Mouse (Mus musculus) CD4-positive helper T cell, adult 2 months (primary cell): ENCODE measurements around the gene Tlr9.

ENCODE experiments used
- DNase-seq: peaks from one replicate; pipeline ENCODE4 v3.0.0-alpha.2; 2012; ENCODE audit warnings: low read depth, missing footprints, low spot score

Tlr9 gene

DNA sequence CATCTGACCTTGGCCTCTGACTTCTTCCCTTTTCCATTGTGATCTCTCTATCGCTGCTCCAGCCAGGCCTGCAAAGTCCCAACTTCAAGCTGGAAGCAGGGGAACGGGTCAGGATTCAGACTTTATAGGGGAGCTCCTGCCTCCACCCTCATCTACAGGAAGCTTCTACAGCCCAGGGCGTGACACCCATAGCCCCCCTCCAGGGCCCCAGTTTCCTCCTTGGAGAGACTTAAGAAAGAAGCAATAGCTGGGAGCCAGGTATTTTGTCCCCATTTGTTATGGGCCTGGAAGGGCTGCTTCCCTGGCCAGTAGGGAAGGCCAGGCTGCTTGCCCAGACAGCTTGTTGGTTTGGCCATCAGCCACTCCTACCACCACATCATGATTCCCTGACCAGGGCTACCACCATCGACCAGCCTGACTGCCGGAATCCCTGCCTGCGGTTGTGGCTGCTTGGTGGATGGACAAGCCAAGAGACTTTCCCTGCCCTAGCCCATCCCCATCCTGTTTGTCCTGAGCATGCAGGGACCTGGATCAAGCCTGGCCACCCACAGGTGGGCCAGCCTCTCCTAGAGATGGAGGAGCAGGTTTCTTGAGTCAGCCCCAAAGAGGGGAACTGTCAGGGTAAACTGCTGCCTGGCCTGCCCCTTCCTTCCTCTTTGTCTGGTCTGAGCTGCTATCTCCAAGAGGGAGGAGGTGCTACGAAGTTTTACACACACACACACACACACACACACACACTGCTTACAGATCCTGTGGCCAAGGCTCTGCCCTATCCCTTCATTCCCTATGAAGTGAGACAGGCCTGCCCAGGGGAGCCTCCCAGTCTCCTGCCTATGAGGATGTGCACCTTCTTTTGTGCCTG is 18.2 kb upstream of the Tlr9 start:
- DNase-seq: no peak

DNA sequence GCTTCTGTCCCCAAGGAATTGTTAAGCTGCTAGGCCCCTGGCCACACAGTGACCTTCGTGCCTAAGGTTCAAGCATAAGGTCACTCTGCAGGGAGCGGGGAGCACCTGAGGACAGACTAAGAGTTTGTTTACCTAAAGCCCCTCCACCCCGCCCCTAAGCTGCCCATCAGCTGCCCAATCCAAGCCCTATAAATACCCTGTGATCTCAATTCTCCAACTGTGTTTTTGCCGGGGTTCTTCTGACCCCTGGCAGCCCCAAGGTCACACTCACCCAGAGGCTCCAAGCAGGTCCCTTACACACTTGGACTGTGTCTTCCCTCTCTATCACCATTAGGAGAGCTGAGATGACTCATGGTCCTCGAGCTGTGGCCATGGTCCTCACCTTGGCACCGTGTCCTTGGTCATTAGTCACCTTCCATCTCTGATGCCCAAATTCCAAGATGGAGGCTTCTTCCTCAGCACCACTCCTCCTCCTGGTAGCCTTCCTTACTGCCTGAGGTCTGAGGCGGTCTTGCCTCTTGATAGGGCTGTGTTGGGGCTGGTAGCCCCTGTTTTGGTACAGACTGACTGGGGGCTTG is 16.6 kb upstream of the Tlr9 start:
- no peak for DNase-seq

GRCm38 (mm10) chr9:106206515-106206914 is 15.9 kb upstream of the Tlr9 start:
- no peak for DNase-seq

DNA sequence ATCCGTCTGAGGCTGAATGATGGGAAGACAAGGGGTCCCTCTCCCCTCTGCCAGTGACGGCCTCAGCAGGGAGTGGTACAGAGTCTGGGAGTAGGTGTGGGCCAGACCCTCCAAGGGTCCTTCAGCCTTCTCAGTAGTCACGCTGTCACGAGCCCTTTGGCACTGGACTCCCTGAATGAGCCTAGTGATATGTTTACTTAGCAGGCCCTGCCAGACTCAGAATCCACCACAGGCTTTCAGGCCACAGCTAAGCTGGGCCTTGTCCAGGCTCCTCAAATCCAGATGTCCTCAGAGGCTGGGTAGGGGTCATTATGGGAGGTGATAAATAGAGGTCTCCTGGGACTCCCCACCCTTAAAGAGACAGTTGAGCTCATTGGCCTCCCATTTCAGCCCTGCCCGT is 14.2 kb upstream of the Tlr9 start:
- no peak for DNase-seq

DNA sequence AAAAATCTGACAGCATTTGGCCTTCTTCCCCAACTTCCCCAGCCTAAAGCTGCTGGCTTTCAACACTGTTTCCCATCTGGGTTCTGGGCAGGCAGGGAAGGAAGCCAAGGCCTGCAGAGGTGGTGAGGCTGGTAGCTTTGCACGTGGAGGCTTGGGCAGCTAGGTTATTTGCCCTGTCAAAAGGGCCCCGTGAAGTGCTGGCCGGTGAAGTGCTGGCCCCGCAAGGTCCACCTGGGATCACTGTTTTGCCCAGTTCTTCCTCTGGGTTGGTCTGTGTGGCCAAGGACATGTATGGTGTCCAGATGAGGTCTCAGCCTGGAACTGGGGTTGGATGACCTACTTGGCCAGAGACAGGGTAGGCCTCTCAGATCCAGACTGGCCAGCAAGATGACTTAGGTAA is 12.4 kb upstream of the Tlr9 start:
- no peak for DNase-seq

DNA sequence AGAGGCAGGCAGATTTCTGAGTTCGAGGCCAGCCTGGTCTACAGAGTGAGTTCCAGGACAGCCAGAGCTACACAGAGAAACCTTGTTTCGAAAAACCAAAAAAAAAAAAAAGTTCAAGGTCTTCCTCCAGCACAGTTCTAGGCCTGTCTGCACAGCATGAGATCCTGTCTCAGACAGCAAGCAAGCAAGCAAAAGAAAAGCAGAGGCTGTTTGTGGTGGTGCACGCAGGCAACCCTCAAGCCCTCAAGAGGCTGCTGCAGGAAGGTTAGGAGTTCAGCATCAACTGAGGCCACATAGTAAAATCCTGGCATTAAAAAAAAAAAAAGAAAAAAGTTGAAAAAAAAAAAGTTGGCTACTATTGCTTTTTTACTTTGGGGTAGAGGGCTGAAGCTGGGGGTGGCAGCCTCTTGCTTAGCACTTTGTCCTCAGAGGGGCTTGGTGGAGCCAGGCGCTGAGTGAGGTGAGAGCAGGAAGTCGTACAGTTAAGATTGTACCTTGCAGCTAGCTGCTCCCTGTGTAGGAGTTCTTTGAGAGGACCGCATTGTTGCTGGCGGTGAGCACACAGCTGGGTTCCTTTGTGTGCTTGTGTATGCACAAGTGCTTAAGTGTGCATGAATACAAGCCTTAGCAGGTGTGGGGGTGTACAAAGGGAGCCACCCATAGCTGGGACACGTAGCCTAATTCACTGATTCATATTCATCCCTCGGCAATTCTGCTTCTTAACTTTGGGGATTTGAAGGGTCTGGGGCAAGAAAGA is 11.4 kb upstream of the Tlr9 start:
- peak; percentile 71 for DNase-seq

DNA sequence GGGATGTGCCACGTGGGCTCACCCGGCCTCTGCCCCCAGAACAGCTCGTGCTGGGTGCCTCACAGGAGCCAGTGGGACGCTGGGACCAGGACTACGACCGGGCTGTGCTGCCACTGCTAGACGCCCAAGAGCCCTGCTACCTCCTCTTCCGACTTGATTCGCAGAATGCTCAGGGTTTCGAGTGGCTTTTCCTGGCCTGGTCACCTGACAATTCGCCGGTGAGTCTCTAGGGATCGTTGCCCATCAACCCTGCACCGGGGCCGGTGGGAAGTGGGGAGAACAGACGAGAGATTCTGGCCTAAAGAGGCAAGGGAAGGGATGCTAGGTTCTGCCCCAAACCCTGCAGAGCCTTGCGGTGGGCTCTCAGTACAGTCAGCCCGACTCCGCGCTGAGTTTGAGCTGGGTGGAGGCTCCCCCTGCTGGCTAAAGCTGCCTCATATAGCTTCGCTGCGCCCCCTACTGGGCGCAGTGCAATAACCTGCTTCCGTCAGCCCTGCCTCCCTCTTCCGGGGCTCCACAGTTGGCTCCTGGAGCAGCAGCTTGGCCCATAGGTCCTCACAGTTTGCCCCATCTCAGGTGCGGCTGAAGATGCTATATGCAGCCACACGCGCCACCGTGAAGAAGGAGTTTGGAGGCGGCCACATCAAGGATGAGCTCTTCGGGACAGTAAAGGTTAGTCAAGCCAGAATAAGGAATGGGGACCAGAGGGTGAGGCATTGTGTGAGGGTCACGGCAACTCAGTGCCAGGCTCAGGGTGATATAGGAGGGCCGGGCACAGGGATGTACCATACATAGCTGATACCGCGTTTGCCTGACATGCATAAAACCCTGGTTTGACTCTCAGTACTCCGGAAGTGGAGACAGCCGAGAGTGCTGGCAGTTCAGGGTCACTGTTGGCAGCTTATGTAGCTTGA is 10.5 kb upstream of the Tlr9 start:
- peak; percentile 92 for DNase-seq

DNA sequence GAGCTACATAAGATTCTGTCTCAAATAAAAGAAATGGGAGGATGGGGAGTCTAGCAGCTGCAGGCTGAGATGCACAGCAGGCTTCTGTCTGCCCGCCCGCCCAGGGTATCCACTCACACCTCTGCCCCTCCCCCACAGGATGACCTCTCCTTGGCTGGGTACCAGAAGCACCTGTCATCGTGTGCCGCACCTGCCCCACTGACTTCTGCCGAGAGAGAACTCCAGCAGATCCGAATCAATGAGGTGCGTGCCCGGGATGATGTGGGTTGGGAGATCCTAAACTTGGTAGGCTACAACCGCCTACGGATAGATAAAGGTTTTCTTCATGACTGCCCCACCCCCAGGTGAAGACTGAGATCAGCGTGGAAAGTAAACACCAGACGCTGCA is 9.8 kb upstream of the Tlr9 start:
- no peak for DNase-seq

DNA sequence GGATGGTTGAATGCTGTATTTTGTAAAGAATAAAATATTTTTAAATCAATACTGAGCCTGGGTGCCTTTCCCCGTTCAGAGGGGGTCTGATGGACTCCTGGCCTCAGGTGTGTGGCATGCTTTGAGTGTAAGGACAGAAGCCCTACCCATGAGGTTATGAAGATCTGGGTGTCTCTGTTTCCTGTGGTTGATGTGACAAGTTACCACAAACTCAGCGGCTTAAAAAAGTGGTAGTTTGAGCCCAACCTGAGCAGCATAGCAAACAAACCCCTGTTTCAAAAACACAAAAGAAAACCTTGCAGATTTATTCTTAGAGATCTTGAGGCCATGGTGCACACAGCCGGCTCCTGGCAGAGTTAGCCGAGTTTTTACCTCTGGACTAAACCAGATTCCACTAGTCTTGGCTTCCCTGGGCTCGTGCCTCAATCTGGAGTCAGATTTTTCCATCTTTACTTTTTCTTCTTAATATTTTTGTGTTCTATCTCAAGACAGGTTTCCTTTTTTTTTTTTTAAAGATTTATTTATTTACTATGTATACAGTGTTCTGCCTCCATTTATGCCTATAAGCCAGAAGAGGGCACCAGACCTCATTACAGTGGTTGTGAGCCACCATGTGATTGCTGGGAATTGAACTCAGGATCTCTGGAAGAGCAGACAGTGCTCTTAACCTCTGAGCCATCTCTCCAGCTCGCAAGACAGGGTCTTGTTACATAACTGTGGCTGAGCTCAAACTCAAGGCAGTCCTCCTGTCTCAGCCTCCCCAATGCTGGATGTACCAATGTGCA is 6.9 kb upstream of the Tlr9 start:
- peak; percentile 66 for DNase-seq

DNA sequence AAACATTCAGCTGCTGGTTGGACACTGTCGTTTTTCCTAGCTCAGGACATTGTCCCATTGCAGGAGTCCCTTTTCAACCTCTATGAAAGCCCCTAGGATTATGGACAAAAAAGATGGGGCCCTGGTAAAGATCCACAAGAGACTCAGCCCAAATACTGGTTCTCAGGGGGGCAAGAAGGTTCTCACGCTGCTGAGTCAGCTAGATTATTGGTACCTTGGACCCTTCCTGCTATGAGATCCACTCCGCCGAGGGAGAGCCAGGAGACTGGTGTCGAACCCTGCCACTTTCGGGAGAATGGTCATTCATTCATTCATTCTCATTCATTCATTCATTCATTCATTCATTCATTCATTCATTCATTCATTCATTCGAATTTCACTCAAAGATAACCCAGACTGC is 5.4 kb upstream of the Tlr9 start:
- DNase-seq: no peak

DNA sequence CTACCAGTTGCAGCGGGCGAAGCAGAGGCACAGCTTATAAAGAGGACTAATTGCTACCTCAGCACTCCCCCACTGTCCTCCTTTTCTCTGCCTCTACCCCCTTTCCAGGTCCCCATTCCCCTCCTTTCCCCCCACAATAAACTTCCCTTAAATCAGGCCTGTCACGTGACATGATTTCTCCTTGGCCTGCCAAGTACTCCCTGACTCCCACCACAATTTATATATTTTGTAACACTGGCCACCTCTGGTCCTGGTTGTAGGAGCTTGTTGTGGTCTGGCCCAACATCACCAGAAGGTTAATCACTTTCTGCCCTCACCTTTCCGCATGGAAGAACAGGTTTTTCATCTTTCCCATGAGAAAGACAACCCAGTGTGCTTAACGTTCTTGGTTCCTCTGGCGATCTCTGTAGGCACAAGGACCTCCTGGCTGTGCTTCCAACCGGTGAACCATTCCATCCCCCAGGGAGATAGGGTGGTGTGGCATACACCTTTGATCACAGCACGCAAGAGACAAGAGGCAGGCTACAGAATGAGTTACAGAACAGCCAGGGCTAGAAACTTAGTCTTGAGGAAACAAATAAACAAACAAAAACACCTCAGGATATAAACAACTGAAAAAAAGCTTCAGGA is 1.4 kb upstream of the Tlr9 start:
- DNase-seq: no peak

DNA sequence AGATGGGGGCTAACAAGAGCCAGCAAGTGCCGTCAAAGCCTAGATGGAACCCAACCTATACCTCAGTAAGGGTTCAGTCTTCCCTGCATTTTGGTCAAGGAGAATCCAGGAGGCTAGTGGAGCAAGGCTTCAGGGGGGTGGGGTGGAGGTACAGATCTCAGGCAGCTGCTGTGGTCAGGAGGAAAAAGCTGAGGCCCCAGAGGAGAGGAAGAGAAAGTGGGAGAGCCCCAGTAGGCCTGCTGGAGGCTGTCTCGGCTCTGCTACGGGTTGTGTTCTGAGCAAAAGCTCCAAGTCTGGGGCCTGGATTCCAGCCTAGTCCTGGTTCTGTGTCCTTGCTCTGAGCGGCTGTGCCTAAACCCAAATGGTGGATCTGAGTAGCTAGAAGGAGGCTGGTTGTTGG is 596 bp downstream of the Tlr9 start:
- no peak for DNase-seq

DNA sequence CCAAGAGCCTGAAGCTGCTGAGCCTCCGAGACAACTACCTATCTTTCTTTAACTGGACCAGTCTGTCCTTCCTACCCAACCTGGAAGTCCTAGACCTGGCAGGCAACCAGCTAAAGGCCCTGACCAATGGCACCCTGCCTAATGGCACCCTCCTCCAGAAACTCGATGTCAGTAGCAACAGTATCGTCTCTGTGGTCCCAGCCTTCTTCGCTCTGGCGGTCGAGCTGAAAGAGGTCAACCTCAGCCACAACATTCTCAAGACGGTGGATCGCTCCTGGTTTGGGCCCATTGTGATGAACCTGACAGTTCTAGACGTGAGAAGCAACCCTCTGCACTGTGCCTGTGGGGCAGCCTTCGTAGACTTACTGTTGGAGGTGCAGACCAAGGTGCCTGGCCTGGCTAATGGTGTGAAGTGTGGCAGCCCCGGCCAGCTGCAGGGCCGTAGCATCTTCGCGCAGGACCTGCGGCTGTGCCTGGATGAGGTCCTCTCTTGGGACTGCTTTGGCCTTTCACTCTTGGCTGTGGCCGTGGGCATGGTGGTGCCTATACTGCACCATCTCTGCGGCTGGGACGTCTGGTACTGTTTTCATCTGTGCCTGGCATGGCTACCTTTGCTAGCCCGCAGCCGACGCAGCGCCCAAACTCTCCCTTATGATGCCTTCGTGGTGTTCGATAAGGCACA is 3.2 kb downstream of the Tlr9 start:
- no peak for DNase-seq

- no peak for DNase-seq
These were observed 3.8 kb downstream of the Tlr9 start for GRCm38 (mm10) chr9:106226151-106226682.

DNA sequence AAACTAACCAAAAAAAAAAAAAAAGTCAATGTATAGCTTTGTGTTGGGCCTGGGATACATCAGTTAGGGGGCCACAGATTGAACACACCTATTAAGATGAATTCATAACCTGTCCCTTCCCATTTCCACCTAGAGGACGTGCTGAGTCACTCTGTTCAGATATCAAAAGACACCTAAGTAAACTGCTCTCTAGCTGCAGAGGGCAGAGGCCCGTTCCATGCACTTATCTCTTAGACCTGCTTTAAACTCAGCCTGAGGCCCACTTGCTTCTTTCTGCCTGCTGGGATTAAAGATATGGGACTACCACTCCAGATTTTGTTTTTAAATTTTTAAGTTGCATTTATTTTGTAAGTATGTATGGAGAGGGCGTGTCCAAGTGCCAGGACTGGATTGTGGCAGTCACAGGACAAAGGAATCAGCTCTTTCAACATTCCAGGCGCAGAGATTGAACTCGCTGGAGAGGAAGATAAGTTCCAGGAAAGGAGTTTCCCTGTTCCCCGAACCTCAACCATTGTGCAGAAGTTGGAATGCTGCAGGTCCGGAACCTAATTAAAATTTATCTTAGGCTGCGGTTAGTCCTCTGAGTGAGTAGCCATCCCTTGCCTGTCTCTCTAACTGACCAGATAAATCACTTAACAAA is 5.5 kb downstream of the Tlr9 start:
- no peak for DNase-seq

DNA sequence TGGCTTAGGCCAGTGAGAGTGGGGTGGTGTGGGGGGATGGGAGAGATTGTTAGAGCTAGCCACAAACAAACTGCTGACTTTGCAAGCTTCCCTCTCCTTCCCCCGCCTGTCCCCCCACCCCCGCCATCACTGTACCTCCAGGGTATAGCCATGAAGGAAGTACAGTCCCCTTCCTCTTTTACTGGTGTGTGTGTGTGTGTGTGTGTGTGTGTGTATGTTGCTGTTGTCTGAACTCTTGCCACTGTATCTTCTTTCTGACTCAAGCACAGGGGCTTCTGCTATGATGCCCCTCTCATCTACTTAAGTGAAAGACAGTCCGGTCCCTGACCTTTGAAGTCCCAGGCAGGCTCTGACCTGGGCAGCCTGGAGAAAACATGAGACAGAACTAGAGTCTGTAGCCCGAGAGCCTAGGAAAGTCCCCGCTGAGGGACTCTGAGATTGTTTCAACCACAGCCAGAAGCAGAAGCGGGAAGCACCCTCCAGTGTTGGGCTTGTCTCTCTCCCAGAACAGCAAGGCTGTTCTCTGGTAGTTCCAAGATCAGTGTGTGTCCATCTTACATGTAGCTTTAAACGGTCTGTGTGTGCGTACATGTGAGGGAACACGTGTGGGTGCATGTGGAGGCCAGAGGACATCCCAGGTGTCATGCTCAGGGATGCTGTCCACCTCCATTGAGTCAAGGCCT is 7.8 kb downstream of the Tlr9 start:
- no peak for DNase-seq

GRCm38 (mm10) chr9:106230734-106231106 is 8.3 kb downstream of the Tlr9 start:
- no peak for DNase-seq

GRCm38 (mm10) chr9:106231220-106231619 is 8.8 kb downstream of the Tlr9 start:
- DNase-seq: no peak

DNA sequence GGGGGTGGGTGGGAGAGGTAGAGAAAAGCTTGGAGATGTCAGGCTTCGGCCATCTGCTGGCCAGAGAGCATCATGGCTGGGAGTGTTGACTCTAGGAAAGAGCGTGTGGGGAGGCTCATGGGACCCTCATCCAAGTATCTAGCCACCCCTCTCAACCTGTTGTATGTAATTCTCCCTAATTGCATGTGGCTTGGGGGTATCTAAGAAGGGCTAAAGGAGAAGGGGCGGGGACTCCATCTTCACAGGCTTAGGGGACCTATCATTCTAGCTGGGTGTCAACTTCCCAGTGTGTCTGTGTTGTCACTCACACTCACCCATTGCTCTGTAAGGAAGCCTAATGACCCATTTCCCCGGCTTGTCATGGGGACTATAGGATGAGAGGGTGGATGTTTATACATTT is 9.4 kb downstream of the Tlr9 start:
- no peak for DNase-seq
